Mouse (Mus musculus) embryonic fibroblast, embryonic 13.5 days (primary cell): ENCODE data around the gene Naa35.

Experiments
- CTCF ChIP-seq: IDR thresholded peaks from 2 replicates; pipeline ENCODE4 v1.5.1; 2011; ENCODE audit warnings: mild to moderate bottlenecking, control low read depth, low read length, moderate library complexity, borderline replicate concordance; ENCODE audit not compliant: insufficient read depth
- POLR2A ChIP-seq: IDR thresholded peaks from 2 replicates; pipeline ENCODE4 v1.6.1; 2011; ENCODE audit warnings: low read depth, mild to moderate bottlenecking, control low read depth, low read length, moderate library complexity

GRCm38 (mm10) chr13:59624903-59625302 is 39.8 kb downstream of the Naa35 start:
- no peak for TF ChIP-seq CTCF
- TF ChIP-seq POLR2A = no peak
